Mouse (Mus musculus): Measurements from ENCODE around the gene Hist1h2be.
"Not testable (repeated sequence)": the region's sequence is repeated elsewhere in the genome, so short reads cannot be mapped to it uniquely, and the experiment has no call there.

Hist1h2be gene

GRCm38 (mm10) chr13:23572218-23573033, 48.5 kb downstream of the Hist1h2be start:
- DNase-seq, result no peak

- DNase-seq, result not testable (repeated sequence)
These were observed 49.3 kb downstream of the Hist1h2be start for GRCm38 (mm10) chr13:23571504-23572217.

GRCm38 (mm10) chr13:23571022-23571503, 49.9 kb downstream of the Hist1h2be start, which contains the start of the genes Hist1h2ae and Hist1h2bg:
Hist1h2ae (minus strand) TSS chr13:23571220.
Hist1h2bg (plus strand) TSS chr13:23571396.
- DNase-seq, result peak; percentile 60

- not testable (repeated sequence) for DNase-seq
These were observed 50.5 kb downstream of the Hist1h2be start for GRCm38 (mm10) chr13:23570261-23571021.

- DNase-seq, result no peak
These were observed 56.4 kb downstream of the Hist1h2be start for GRCm38 (mm10) chr13:23564482-23564881.

GRCm38 (mm10) chr13:23562699-23563462, 58.0 kb downstream of the Hist1h2be start:
- no peak for DNase-seq

GRCm38 (mm10) chr13:23561883-23562659, 58.9 kb downstream of the Hist1h2be start, which contains the start of gene Hist1h3e:
Hist1h3e (minus strand) TSS chr13:23562369.
- peak; percentile 93 for DNase-seq

- DNase-seq, result not testable (repeated sequence)
These were observed 59.4 kb downstream of the Hist1h2be start for GRCm38 (mm10) chr13:23561531-23561882.

GRCm38 (mm10) chr13:23560699-23561098, 60.2 kb downstream of the Hist1h2be start:
- not testable (repeated sequence) for DNase-seq

GRCm38 (mm10) chr13:23556906-23557305, 64.0 kb downstream of the Hist1h2be start:
- no peak for DNase-seq

- peak; percentile 68 for DNase-seq
These were observed 65.0 kb downstream of the Hist1h2be start for GRCm38 (mm10) chr13:23555839-23556416.

GRCm38 (mm10) chr13:23554925-23555838, 65.7 kb downstream of the Hist1h2be start:
- DNase-seq, result peak; percentile 77

- no peak for DNase-seq
These were observed 66.5 kb downstream of the Hist1h2be start for GRCm38 (mm10) chr13:23554393-23554792.

GRCm38 (mm10) chr13:23552962-23553361, 68.0 kb downstream of the Hist1h2be start, which contains the start of gene Hist1h1d:
Hist1h1d (plus strand) TSS chr13:23553262.
- no peak for DNase-seq

GRCm38 (mm10) chr13:23551931-23552914, 68.7 kb downstream of the Hist1h2be start:
- DNase-seq, result no peak

GRCm38 (mm10) chr13:23551146-23551834, 69.6 kb downstream of the Hist1h2be start, which contains the start of gene Hist1h4f:
Hist1h4f (minus strand) TSS chr13:23551648.
- DNase-seq, result peak; percentile 93

- DNase-seq, result no peak
These were observed 70.2 kb downstream of the Hist1h2be start for GRCm38 (mm10) chr13:23550761-23551145.

GRCm38 (mm10) chr13:23546694-23547093, 74.2 kb downstream of the Hist1h2be start:
- DNase-seq, result no peak

Measured in cerebellum, adult 11-12 months (tissue).